Mouse (Mus musculus) ES-E14 (cell line): ENCODE data around the gene Cldn2.

Experiments
- MAFK ChIP-seq: IDR thresholded peaks from 2 replicates; pipeline ENCODE4 v1.6.1; 2014; ENCODE audit warnings: mild to moderate bottlenecking, low read depth, low read length, inconsistent platforms; ENCODE audit not compliant: insufficient read depth
- ZNF384 ChIP-seq: IDR thresholded peaks from 2 replicates; pipeline ENCODE4 v1.6.1; 2012; ENCODE audit warnings: low read depth, low read length, inconsistent platforms

DNA sequence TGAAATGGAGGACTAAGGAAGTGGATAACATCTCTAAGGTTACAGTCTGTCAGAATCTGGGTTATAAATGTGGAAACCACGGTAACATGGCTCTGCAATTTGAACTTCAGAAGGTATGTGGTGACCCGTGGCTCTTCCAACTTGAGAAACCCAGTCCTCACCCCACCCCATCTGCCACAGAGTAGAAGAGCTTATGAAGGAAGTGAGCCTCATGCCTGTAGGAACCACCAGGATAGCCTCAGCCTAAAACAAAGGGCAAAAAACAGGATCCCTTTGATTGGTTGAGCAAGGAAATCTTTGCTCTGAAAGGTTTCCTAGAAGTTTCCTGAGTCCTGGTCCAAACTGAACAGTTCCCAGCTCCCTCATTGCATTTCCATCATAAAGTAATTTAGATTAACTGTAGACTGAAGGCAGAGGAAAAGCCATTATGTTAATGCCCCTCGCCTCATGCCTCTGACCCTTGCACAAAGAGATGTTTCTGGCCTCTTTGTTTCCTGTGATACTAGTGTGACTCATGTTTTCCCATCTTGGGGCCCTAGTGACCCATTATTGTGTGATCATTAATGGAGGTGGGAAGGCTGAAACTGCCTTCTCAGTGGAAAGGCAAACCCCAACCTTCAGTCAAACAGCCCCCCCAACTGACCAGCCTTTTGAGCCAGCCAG is 12.1 kb downstream of the Cldn2 start:
- no peak for TF ChIP-seq ZNF384
- no peak for TF ChIP-seq MAFK
